In the genomic region with DNA sequence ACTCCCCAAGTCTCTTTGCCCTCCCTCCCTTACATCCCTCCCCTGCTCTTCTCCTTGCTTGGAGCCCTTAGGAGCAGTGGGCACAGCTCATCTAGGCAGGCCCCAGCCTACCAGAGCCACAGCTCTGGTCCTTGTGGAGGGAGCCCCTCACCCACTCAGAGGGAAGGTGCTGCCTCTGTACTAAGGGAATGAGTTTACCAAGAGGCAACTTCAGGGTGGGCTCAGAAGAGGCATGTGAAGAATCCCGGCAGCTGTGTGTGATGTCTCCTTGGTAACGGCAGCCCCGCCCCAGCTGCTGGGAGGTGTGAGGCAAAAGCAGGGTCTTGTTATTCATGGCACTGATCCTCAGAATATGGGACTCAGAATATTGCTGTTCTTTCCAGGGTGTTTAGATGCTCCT, we compare ENCODE assay signal across 9 mouse cellular contexts.
DNase-seq lines count a peak whose midpoint lies in the region; ATAC-seq and TF ChIP-seq lines count a peak whose summit lies in the region.
"Had no signal": no experiment of that assay in that cellular context is flagged by ENCODE, and none has a peak within 500 bp of the region (broad histone marks: within the 10 kb centered on the region; RNA-seq: fewer than 3 reads in every experiment).

No protein-coding gene starts in this region.

- no peak overlapping the region for H3K4me2 ChIP-seq in intestine, embryonic 14.5 days (ENCODE audit: low read length)
- H3K4me2 ChIP-seq in intestine, postnatal 0 days (replicated peaks; ENCODE audit: low read depth): no peak overlapping the region
- no peak overlapping the region for H3K4me2 ChIP-seq in forebrain, embryonic 14.5 days (ENCODE audit: low read length)

- 15% methylated on average over 3 of the region's 3 CpGs for WGBS in intestine, embryonic 14.5 days
- 31% methylated on average over 3 of the region's 3 CpGs for WGBS in intestine, postnatal 0 days
- WGBS in forebrain, embryonic 14.5 days: 28% methylated on average over 3 of the region's 3 CpGs

- H3K4me1 ChIP-seq in intestine, embryonic 14.5 days (replicated peaks; ENCODE audit: control insufficient read depth, insufficient read depth, low read length): peaks cover 9% of the 10 kb centered on the region
- no peaks in the 10 kb centered on the region for H3K4me1 ChIP-seq in intestine, postnatal 0 days (replicated peaks; ENCODE audit: control insufficient read depth, insufficient read depth, low read length)
- peaks cover 5% of the 10 kb centered on the region; the same call in 1 of the 2 replicates for H3K4me1 ChIP-seq in forebrain, embryonic 14.5 days (ENCODE audit: control insufficient read depth, insufficient read depth, low read length)

- H3K27ac ChIP-seq in intestine, embryonic 14.5 days (ENCODE audit: low read depth): no peak overlapping the region
- no peak overlapping the region for H3K27ac ChIP-seq in intestine, postnatal 0 days (ENCODE audit: low read depth, low read length)
- H3K27ac ChIP-seq in forebrain, embryonic 14.5 days (ENCODE audit: low read depth, low read length): no peak overlapping the region

- no peak for TF ChIP-seq POLR2A in brain, embryonic 14.5 days (IDR thresholded peaks at IDR 0.05; ENCODE audit: borderline replicate concordance, extremely low read depth, insufficient read depth, insufficient read length, poor library complexity, severe bottlenecking)

- H3K27me3 ChIP-seq in intestine, embryonic 14.5 days (replicated peaks; ENCODE audit: control insufficient read depth, insufficient read depth, low read length): no peaks in the 10 kb centered on the region
- H3K27me3 ChIP-seq in intestine, postnatal 0 days (replicated peaks; ENCODE audit: control insufficient read depth, insufficient read depth, low read length): no peaks in the 10 kb centered on the region
- H3K27me3 ChIP-seq in forebrain, embryonic 14.5 days (replicated peaks; ENCODE audit: control insufficient read depth, insufficient read depth, low read length): 0 out of 2 replicates have a peak, but pooled peaks cover 7% of the 10 kb centered on the region

- no peak for TF ChIP-seq CTCF in intestine, postnatal 0 days (IDR thresholded peaks at IDR 0.05; ENCODE audit: low read depth)
- TF ChIP-seq CTCF in brain, embryonic 14.5 days (IDR thresholded peaks at IDR 0.05; ENCODE audit: borderline replicate concordance, extremely low read depth, insufficient read depth, insufficient read length): no peak

- peak; percentile 71; the same call in 1 of the 2 replicates for ATAC-seq in intestine, embryonic 14.5 days (replicated peaks; ENCODE audit: low FRiP score, low TSS enrichment, low read depth)
- no peak for ATAC-seq in intestine, postnatal 0 days
- ATAC-seq in forebrain, embryonic 14.5 days: no peak

- H3K4me3 ChIP-seq in intestine, embryonic 14.5 days (ENCODE audit: low read depth, low read length): no peak overlapping the region
- no peak overlapping the region for H3K4me3 ChIP-seq in intestine, postnatal 0 days (ENCODE audit: low read depth, low read length)
- H3K4me3 ChIP-seq in forebrain, embryonic 14.5 days (ENCODE audit: low read depth, low read length): no peak overlapping the region

- DNase-seq in intestine, embryonic 14.5 days (ENCODE audit: low spot score): peak; percentile 58
- DNase-seq in brain, embryonic 14.5 days (ENCODE audit: low read depth): peak; percentile 66
- DNase-seq in forebrain, embryonic 14.5 days (ENCODE audit: low spot score): peak; percentile 33
- peak; percentile 18 for DNase-seq in lung, postnatal 36 days
- DNase-seq in right cerebral cortex, adult 18-20 months: no peak
- no peak for DNase-seq in cerebellum, adult 11 months
- no peak for DNase-seq in spleen, postnatal 10 days (ENCODE audit: low spot score in 2 of 2)
- DNase-seq: heart, adult 11 months had no signal

- H3K9me3 ChIP-seq in intestine, embryonic 14.5 days (ENCODE audit: control insufficient read depth, low read length): no peaks in the 10 kb centered on the region
- H3K9me3 ChIP-seq in intestine, postnatal 0 days (ENCODE audit: control insufficient read depth): no peaks in the 10 kb centered on the region
- H3K9me3 ChIP-seq in forebrain, embryonic 14.5 days (replicated peaks; ENCODE audit: control insufficient read depth, low read length): no peaks in the 10 kb centered on the region

- no peaks in the 10 kb centered on the region for H3K36me3 ChIP-seq in intestine, embryonic 14.5 days (ENCODE audit: control insufficient read depth, insufficient read depth, low read length)
- no peaks in the 10 kb centered on the region; the same call in 1 of the 2 replicates for H3K36me3 ChIP-seq in intestine, postnatal 0 days (ENCODE audit: control insufficient read depth, insufficient read depth)
- no peaks in the 10 kb centered on the region; the same call in 1 of the 2 replicates for H3K36me3 ChIP-seq in forebrain, embryonic 14.5 days (ENCODE audit: control insufficient read depth, insufficient read depth, low read length)

- H3K9ac ChIP-seq in intestine, embryonic 14.5 days (ENCODE audit: low read length): no peak overlapping the region
- no peak overlapping the region for H3K9ac ChIP-seq in intestine, postnatal 0 days (ENCODE audit: low read depth, low read length)
- no peak overlapping the region for H3K9ac ChIP-seq in forebrain, embryonic 14.5 days (ENCODE audit: low read length)

Comparison
In these comparisons a context has a peak if more than half of its experiments do, and no peak if none do; other contexts are left out.
1. DNase-seq: peak in intestine, embryonic 14.5 days (single experiment), brain, embryonic 14.5 days (single experiment), forebrain, embryonic 14.5 days (single experiment) and lung, postnatal 36 days (single experiment); none in right cerebral cortex, adult 18-20 months (single experiment), cerebellum, adult 11 months (single experiment) and spleen, postnatal 10 days (0 of 2).